Mouse (Mus musculus) retina, adult 2 months (tissue): ENCODE data around the gene Cd99l2.
"Not testable (repeated sequence)": the region's sequence is repeated elsewhere in the genome, so short reads cannot be mapped to it uniquely, and the experiment has no call there.

Source experiments
- DNase-seq: peaks from one replicate; pipeline ENCODE4 v3.0.0-alpha.2; 2012; ENCODE audit warnings: low read depth, low spot score

Gene Cd99l2

DNA sequence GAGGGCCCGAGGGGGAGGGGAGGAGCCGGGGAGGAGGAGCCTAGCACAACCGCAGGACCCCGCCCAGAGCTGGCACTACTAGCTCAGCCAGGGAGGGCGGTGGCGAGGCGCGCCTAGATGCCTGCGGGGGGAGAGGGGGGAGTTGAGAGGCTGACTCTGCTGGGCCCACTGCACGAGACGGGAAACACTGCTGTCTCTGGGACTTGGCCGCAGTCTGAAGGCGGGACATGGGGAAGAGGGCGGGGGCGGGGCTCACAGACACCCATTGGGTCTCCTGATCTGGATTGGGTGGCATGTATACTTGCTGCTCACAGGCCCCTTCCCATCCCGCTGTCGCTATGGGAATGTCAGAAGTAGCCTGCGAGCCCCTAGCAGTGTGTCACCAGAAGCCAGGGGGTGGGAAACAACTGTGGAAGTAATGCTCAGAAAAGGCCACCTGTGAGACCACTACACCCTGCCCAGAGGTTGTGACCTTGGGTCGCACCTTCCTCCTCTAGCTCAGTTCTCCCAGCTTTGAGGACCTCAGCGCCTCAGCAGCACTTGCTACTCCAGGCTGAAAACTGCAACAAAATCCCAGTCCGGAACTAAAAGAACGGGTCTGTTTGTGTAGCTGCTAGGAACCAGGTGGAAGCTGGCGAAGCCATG lies at the start of gene Cd99l2:
Cd99l2 (minus strand) TSS at position 216 of the 645 bp plus-strand sequence.
- peak; percentile 23 for DNase-seq

DNA sequence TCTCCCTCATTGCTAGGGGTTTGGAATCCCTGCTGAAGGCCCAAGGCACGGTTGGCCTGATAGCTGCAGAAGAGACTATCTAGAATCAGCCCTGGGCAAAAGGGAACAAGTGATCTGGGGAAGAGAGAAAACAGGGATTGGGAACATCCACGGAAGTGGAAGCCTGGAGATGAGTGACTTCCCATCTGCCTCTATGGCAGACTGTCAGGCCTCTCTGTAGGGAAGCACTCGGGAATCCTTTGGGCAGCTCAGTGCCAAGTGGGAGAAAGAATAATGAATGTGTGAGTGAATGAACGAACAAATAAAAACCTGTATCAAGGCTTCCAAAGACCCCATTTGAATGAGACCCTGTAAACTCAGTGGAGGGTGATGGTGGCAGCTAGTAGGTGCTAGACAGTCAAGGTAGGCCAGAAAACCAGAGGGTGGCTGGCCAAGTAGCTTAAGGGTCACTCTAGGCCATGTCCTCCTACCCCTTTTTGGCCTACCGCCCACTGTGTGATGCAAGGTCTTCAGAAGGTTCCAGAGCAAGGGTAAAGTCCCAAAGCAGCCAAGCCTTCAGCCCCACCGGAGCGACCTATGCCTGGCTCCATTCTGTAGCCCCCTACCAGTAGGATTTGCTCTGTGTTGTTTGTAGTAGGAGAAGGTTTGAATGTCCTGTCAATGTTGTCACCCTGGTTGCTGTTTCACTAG lies 48.3 kb upstream of the Cd99l2 start:
- no peak for DNase-seq

DNA sequence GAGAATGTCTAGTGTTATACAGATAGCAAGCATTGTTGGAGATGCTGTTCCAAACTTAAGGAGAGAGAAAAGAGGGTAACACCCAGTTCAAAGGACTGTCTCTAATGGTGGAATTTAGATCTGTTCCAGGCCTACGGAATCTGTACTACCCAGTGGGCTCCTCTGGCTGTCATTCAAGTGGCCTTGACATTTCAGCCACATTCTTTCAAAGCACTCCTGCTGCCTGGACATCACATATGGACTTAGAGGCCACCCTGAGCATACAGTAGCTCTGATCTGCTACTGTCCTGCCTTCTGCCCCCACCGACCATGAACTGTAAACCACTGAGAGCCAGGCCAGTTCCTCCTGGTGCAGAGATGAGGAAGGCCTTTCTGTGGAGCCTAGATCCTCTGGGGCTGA lies 45.1 kb upstream of the Cd99l2 start:
- no peak for DNase-seq

DNA sequence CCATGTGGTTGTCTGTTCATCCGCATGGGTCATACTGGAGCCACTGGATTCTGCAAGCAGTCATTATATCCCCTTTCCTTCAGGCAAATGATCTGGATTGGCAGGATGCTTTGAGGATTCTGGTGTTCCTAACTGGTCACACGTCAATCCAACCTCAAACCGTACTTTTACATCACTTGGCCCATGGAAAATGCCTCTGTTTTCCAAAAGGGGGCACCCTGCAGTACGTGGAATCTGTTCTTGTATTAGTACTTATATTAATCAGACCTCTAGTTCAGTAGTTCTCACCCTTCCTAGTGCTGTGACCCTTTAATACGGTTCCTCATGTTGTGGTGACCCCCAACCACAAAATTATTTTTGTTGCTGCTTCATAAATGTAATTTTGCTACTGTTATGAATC lies 41.5 kb upstream of the Cd99l2 start:
- DNase-seq, result no peak

- DNase-seq, result no peak
Measured at GRCm38 (mm10) chrX:71532635-71533034, 40.0 kb upstream of the Cd99l2 start.

DNA sequence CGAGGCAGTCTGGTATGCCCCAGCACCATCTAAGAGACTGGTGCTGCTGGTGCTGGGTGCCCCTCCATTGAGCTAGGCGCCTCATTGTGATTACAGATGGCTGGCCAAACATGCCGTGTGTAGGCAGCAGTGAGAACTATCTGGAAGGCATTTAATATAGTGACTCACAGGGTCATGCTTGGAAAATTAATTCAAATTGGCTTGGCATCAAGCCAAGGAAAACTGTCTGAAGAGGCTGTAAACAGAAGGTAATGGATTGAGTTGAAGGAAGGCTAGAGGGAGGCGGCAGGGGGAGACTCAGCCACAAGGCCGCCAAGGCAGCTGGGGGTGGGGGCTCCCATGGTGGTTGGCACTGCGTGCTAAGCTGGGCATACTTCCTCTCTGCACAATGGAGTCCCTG lies 36.0 kb upstream of the Cd99l2 start:
- DNase-seq, result no peak

DNA sequence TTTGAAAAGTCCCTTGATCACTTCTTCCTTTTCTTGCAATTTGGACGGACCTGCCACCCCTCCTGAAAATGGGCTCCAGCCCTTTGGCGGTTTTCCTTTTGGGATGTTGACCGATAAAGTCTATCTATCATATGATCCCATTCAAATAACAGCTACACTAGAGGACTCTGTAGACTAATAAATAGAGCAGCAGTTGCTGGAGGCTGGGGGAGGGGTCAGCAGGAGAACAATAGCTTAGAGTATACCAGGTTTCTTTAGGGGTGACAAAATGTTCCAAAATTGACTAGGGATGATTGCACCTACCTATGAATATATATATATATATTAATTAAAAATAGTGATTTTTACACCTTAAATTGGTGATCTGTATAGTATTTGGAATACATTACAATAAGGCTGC lies 35.5 kb upstream of the Cd99l2 start:
- no peak for DNase-seq

DNA sequence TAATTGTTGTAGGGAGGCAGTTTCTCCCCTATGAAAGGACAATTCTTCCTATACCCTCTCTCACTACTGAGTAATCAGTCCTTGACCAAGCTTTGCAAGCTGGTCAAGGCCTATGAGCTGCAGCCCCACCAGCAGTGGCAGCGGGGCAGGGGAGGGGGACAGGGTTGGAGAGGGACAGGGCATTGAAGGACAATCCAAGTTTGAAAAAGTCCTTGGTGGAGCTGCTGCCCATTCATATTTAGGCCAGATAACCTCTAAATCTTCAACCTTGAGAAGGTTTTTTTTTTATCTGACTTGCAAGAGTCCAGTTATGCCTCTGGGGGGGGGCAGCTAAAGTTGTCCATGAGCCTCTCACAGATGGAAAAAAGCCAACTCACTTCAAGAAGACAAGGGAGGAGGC lies 34.8 kb upstream of the Cd99l2 start:
- DNase-seq, result no peak

GRCm38 (mm10) chrX:71525593-71526299 lies 33.1 kb upstream of the Cd99l2 start:
- DNase-seq, result no peak

DNA sequence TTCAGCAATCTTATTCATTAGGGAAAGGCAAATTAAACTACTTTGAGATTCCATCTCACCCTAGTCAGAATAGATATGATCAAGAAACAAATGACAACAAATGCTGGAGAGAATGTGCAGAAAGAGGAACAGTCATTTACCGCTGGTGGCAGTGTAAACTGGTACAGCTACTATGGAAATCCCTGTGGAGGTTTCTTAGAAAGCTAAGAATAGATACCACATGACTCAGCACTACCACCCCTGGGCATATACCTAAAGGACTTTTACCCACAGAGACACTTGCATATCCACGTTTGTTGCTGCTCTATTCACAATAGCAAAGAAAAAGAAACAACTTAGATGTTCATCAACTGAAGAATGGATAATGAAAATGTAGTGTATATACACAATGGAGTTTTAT lies 31.7 kb upstream of the Cd99l2 start:
- no peak for DNase-seq

DNA sequence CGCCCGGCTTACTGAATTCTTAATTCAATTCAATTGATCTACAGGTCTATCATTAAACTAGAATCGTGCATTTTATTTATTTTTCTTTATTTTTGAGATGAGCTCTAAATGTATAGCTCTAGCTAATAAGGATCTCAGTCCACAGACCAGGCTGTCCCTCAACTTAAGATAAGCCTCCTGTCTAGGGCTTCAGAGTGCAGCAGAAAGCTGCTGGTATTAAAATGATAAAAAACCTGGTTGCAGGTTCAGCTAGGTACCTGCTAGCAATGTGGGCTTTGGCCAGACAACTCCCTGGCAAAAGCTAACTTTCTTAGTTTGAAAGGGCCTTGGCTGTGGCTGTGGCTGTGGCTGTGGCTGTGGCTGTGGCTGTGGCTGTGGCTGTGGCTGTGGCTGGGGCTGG lies 30.2 kb upstream of the Cd99l2 start:
- DNase-seq, result no peak

- DNase-seq, result no peak
Measured at GRCm38 (mm10) chrX:71519252-71519651, 26.6 kb upstream of the Cd99l2 start.

DNA sequence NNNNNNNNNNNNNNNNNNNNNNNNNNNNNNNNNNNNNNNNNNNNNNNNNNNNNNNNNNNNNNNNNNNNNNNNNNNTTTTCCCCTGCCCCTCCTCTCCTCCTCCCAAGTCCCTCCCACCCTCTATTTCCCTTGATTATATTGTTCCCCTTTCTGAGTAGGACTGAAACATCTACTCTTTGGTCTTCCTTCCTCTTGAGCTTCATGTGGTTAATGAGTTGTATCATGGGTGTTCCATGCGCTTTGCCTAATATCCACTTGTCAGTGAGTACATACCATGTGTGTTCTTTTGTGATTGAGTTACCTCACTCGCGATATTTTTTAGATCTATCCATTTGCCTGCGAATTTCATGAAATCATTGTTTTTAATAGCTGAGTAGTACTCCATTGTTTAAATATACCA lies 13.9 kb upstream of the Cd99l2 start:
- DNase-seq, result not testable (repeated sequence)

DNA sequence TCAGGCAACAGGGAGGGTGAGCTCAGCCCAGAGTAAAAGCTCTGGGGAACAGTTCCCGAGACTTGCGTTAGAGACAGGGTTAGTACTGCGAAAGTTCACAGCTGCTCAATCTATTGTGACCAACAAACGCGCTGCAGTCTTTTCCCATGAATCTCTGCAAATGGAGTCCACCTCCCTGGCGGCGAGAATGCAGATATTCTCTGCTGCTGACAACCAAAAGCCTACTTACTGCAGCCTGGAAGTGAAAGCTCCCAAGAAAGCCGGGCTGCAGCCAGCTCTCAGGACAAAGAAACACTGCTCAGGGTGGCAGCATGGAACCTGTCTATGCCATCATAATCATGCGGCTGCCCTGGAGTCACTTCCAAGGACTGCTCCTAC lies 619 bp upstream of the Cd99l2 start:
- no peak for DNase-seq

- DNase-seq, result no peak
Measured at GRCm38 (mm10) chrX:71491931-71492633, 567 bp downstream of the Cd99l2 start.

GRCm38 (mm10) chrX:71489353-71489752 lies 3.3 kb downstream of the Cd99l2 start:
- no peak for DNase-seq

- no peak for DNase-seq
Measured at GRCm38 (mm10) chrX:71482244-71482643, 10.4 kb downstream of the Cd99l2 start.

DNA sequence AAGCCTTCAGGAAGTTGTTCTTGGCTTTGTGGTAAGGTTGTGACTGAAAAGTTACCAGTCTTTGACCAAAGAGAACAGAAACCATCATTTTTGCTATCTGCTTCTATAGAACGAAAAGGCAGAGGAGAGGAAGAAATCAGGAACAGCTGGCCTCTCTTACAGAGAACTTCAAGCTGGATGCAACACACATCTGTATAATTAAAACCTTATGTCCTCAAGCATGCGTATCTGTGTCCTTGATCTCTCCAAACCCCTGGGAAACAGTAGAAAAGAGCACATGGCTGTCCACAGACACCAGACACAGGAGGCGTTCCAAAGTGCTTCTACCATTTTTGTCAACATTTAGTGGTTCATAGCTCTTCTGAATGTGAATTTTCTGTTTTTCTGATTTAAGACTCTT lies 16.7 kb downstream of the Cd99l2 start:
- no peak for DNase-seq

DNA sequence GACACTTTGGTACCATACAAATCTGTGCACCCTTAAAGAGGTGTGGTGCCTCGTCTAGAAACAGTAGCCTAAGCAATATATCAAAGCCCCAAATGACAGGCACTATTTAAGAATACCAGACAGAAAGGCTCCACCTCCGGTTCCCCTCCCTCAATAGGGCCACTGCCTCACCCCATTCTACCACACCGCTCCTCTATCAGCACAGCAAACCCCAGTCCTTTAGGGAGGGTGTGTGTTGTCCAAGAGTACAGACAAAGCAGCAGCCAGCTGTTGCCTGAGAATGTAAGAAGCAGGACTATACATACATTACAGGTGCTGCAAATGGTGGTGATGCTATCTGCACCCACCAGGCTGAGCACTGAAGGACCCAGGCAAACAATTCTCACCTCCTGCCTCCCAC lies 17.2 kb downstream of the Cd99l2 start:
- no peak for DNase-seq

DNA sequence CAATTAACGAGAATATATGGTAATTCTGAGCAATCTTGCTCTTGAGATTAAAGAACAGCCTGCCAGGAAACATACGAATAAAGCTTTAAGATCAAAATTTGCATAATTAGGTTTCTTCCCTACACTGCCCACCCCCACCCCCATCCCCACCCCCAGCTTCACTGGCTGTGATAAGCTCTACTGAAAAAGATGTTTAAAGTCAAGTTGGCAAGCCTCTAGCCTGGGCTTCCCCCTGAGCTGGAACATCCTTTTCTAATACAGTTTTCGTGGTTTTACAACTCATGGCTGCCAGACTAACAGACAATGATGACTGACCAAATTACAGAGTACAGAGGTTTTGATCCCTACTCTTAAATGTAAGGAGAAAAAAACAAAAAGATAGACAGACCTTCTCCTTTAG lies 17.6 kb downstream of the Cd99l2 start:
- DNase-seq, result no peak

GRCm38 (mm10) chrX:71474296-71474956 lies 18.2 kb downstream of the Cd99l2 start:
- no peak for DNase-seq
